Mouse (Mus musculus): ENCODE measurements at regions not wholly inside any gene's neighbourhood (a gene's known extent, or its start where the extent isn't known, plus 50 kb on each side); places are given as distances from the start of the nearest gene placed in this dataset.

- no peak for TF ChIP-seq CTCF (conservative IDR thresholded peaks at IDR 0.05 in 1 of 2, IDR thresholded peaks at IDR 0.05 in 1 of 2; ENCODE audit: low read depth in 2 of 2, low read length in 2 of 2)
- no peak for TF ChIP-seq POLR2A (IDR thresholded peaks at IDR 0.05; ENCODE audit: low read depth, low read length)
- TF ChIP-seq NRF1 (IDR thresholded peaks at IDR 0.05; ENCODE audit: low read depth, low read length), result no peak
- no peak for TF ChIP-seq BHLHE40 (IDR thresholded peaks at IDR 0.05; ENCODE audit: low read depth, low read length)
- no peak for TF ChIP-seq USF1 (IDR thresholded peaks at IDR 0.05; ENCODE audit: low read depth, low read length)
- TF ChIP-seq ETS1 (conservative IDR thresholded peaks at IDR 0.05; ENCODE audit: low read depth, low read length), result no peak
- TF ChIP-seq MAFK (IDR thresholded peaks at IDR 0.05; ENCODE audit: insufficient replicate concordance, low read length), result no peak
- TF ChIP-seq KAT2A (IDR thresholded peaks at IDR 0.05; ENCODE audit: insufficient replicate concordance, low read length), result no peak
- TF ChIP-seq ZMIZ1 (IDR thresholded peaks at IDR 0.05; ENCODE audit: low read depth, low read length), result no peak
- TF ChIP-seq EP300 (IDR thresholded peaks at IDR 0.05; ENCODE audit: low read length), result no peak
- no peak for TF ChIP-seq ZKSCAN1 (IDR thresholded peaks at IDR 0.05; ENCODE audit: borderline replicate concordance, low read depth, low read length)
- no peak for TF ChIP-seq GABPA (IDR thresholded peaks at IDR 0.05; ENCODE audit: insufficient replicate concordance, low read depth, low read length)
Observed at GRCm38 (mm10) chr5:77838186-77839097, 430.6 kb upstream of the Igfbp7 start.
